Mouse (Mus musculus) lung, embryonic 16.5 days (tissue): ENCODE measurements at regions not wholly inside any gene's neighbourhood (a gene's known extent, or its start where the extent isn't known, plus 50 kb on each side); places are given as distances from the start of the nearest gene placed in this dataset.
A peak's percentile ranks its signal among the peaks of the same experiment; 100 is the strongest.

Source experiments
- ATAC-seq: fragments of 200-750 bp; cut with Nextera tagmentation; 2 replicates; pipeline ENCODE4 v1.8.0; 2017; ENCODE audit warnings: low read depth, mild to moderate bottlenecking, moderate library complexity
- H3K27ac ChIP-seq: fragments of 300-500 bp; sonication (generic); 2 replicates; pipeline ENCODE4 v1.5.1; 2014; ENCODE audit warnings: mild to moderate bottlenecking, control low read depth, low read length
- H3K27me3 ChIP-seq: fragments of 300-500 bp; sonication (generic); 2 replicates; pipeline ENCODE4 v1.6.1; 2014; ENCODE audit warnings: low read depth, low read length, mixed read lengths; ENCODE audit not compliant: control insufficient read depth, insufficient read depth
- H3K36me3 ChIP-seq: fragments of 300-500 bp; sonication (generic); 2 replicates; pipeline ENCODE4 v1.6.1; 2014; ENCODE audit warnings: low read length; ENCODE audit not compliant: control insufficient read depth, insufficient read depth
- H3K4me1 ChIP-seq: fragments of 300-500 bp; sonication (generic); replicated peaks from 2 replicates; pipeline ENCODE4 v1.6.1; 2014; ENCODE audit warnings: low read length, mixed read lengths; ENCODE audit not compliant: control insufficient read depth, insufficient read depth
- H3K4me2 ChIP-seq: fragments of 300-500 bp; sonication (generic); 2 replicates; pipeline ENCODE4 v1.6.1; 2014; ENCODE audit warnings: low read depth, low read length, control low read depth
- H3K4me3 ChIP-seq: fragments of 300-500 bp; sonication (generic); 2 replicates; pipeline ENCODE4 v1.5.1; 2014; ENCODE audit warnings: mild to moderate bottlenecking, low read length, control low read depth
- H3K9ac ChIP-seq: fragments of 300-500 bp; sonication (generic); 2 replicates; pipeline ENCODE4 v1.6.1; 2014; ENCODE audit warnings: low read length, control low read depth
- H3K9me3 ChIP-seq: fragments of 300-500 bp; sonication (generic); 2 replicates; pipeline ENCODE4 v1.6.1; 2016; ENCODE audit warnings: low read length; ENCODE audit not compliant: control insufficient read depth
- WGBS: fragments of 180-500 bp; shearing (Covaris S2); extraction: QIAGEN DNeasy Blood & Tissue Kit; methylation state at CpG from one replicate; pipeline ENCODE4 v1.1.7; 2014; 5-methylcytosine and 5-hydroxymethylcytosine counted together

GRCm38 (mm10) chr4:95169702-95170101 lies 117.7 kb upstream of the Jun start:
- Histone ChIP-seq H3K27me3 (no peaks in the 10 kb centered on the region), H3K27ac (no peak overlapping the region), H3K36me3 (no peaks in the 10 kb centered on the region), H3K9ac (no peak overlapping the region), H3K4me3 (no peak overlapping the region), H3K4me1 (peaks cover 2% of the 10 kb centered on the region; the same call in 1 of the 2 replicates), H3K9me3 (no peaks in the 10 kb centered on the region), H3K4me2 (no peak overlapping the region)
- 31% methylated on average over 2 of the region's 2 CpGs for WGBS
- peak; percentile 80 for ATAC-seq

GRCm38 (mm10) chr4:95177753-95178152 lies 125.7 kb upstream of the Jun start:
- H3K4me2 ChIP-seq, result no peak overlapping the region
- no peak overlapping the region for H3K27ac ChIP-seq
- H3K9ac ChIP-seq, result no peak overlapping the region
- H3K27me3 ChIP-seq, result no peaks in the 10 kb centered on the region
- H3K4me1 ChIP-seq, result no peaks in the 10 kb centered on the region
- no peak overlapping the region for H3K4me3 ChIP-seq
- no peaks in the 10 kb centered on the region for H3K9me3 ChIP-seq
- no peak for ATAC-seq
- 74% methylated on average over 2 of the region's 2 CpGs for WGBS
- H3K36me3 ChIP-seq, result no peaks in the 10 kb centered on the region

GRCm38 (mm10) chr4:95178467-95178866 lies 126.4 kb upstream of the Jun start:
- Histone ChIP-seq H3K9ac (no peak overlapping the region), H3K4me2 (no peak overlapping the region), H3K36me3 (no peaks in the 10 kb centered on the region), H3K27ac (no peak overlapping the region), H3K4me3 (no peak overlapping the region), H3K9me3 (no peaks in the 10 kb centered on the region), H3K4me1 (no peaks in the 10 kb centered on the region), H3K27me3 (no peaks in the 10 kb centered on the region)
- ATAC-seq, result no peak
- WGBS, result 50% methylated on average over 3 of the region's 3 CpGs

- Histone ChIP-seq H3K9ac (no peak overlapping the region), H3K4me3 (no peak overlapping the region), H3K36me3 (no peaks in the 10 kb centered on the region), H3K9me3 (no peaks in the 10 kb centered on the region), H3K27ac (no peak overlapping the region), H3K27me3 (no peaks in the 10 kb centered on the region), H3K4me1 (no peaks in the 10 kb centered on the region), H3K4me2 (no peak overlapping the region)
- WGBS, result 78% methylated on average over 8 of the region's 8 CpGs
- no peak for ATAC-seq
Measured at GRCm38 (mm10) chr4:95178900-95179299, 126.9 kb upstream of the Jun start.

GRCm38 (mm10) chr4:95180446-95180845 lies 128.4 kb upstream of the Jun start:
- Histone ChIP-seq H3K4me3 (no peak overlapping the region), H3K27me3 (no peaks in the 10 kb centered on the region), H3K9me3 (no peaks in the 10 kb centered on the region), H3K36me3 (no peaks in the 10 kb centered on the region), H3K4me1 (no peaks in the 10 kb centered on the region), H3K27ac (no peak overlapping the region), H3K4me2 (no peak overlapping the region), H3K9ac (no peak overlapping the region)
- no peak for ATAC-seq
- 93% methylated on average over 5 of the region's 5 CpGs for WGBS

- no peak for ATAC-seq
- no peak overlapping the region for H3K4me3 ChIP-seq
- no peaks in the 10 kb centered on the region for H3K27me3 ChIP-seq
- H3K4me2 ChIP-seq, result no peak overlapping the region
- no peaks in the 10 kb centered on the region for H3K9me3 ChIP-seq
- no peak overlapping the region for H3K9ac ChIP-seq
- no peaks in the 10 kb centered on the region for H3K4me1 ChIP-seq
- H3K36me3 ChIP-seq, result no peaks in the 10 kb centered on the region
- no peak overlapping the region for H3K27ac ChIP-seq
Measured at GRCm38 (mm10) chr4:95180999-95181398, 129.0 kb upstream of the Jun start.

- ATAC-seq, result no peak
- Histone ChIP-seq H3K9ac (no peak overlapping the region), H3K4me1 (no peaks in the 10 kb centered on the region), H3K4me3 (no peak overlapping the region), H3K4me2 (no peak overlapping the region), H3K9me3 (no peaks in the 10 kb centered on the region), H3K27me3 (no peaks in the 10 kb centered on the region), H3K27ac (no peak overlapping the region), H3K36me3 (no peaks in the 10 kb centered on the region)
- WGBS, result 69% methylated on average over 4 of the region's 4 CpGs
Measured at GRCm38 (mm10) chr4:95184180-95184579, 132.2 kb upstream of the Jun start.

GRCm38 (mm10) chr4:95185113-95185915 lies 133.3 kb upstream of the Jun start:
- Histone ChIP-seq H3K9me3 (no peaks in the 10 kb centered on the region), H3K36me3 (no peaks in the 10 kb centered on the region), H3K27me3 (no peaks in the 10 kb centered on the region), H3K9ac (no peak overlapping the region), H3K4me3 (no peak overlapping the region), H3K4me2 (no peak overlapping the region), H3K27ac (no peak overlapping the region), H3K4me1 (no peaks in the 10 kb centered on the region)
- no peak for ATAC-seq
- 56% methylated on average over 14 of the region's 14 CpGs for WGBS

GRCm38 (mm10) chr4:95185916-95186200 lies 133.8 kb upstream of the Jun start:
- no peaks in the 10 kb centered on the region for H3K36me3 ChIP-seq
- H3K9ac ChIP-seq, result no peak overlapping the region
- H3K4me2 ChIP-seq, result no peak overlapping the region
- no peak for ATAC-seq
- H3K4me3 ChIP-seq, result no peak overlapping the region
- no peaks in the 10 kb centered on the region for H3K27me3 ChIP-seq
- no peak overlapping the region for H3K27ac ChIP-seq
- no peaks in the 10 kb centered on the region for H3K4me1 ChIP-seq
- no peaks in the 10 kb centered on the region for H3K9me3 ChIP-seq
- 71% methylated on average over 3 of the region's 3 CpGs for WGBS

- 82% methylated on average over 3 of the region's 3 CpGs for WGBS
- no peak for ATAC-seq
- Histone ChIP-seq H3K9me3 (no peaks in the 10 kb centered on the region), H3K36me3 (no peaks in the 10 kb centered on the region), H3K27me3 (no peaks in the 10 kb centered on the region), H3K4me3 (no peak overlapping the region), H3K4me1 (peaks cover 3% of the 10 kb centered on the region), H3K9ac (no peak overlapping the region), H3K27ac (no peak overlapping the region), H3K4me2 (no peak overlapping the region)
Measured at GRCm38 (mm10) chr4:95188107-95188506, 136.1 kb upstream of the Jun start.
